Mouse (Mus musculus): ENCODE data around the gene Kpna7. TPM values are rescaled to one million over a fixed set of nuclear protein-coding genes. Genes with fewer than 3 reads are reported as not detected.

Kpna7 gene
- polyA plus RNA-seq, 1 experiment from 2014 or later: not detected

GRCm38 (mm10) chr5:144979110-144979509, 104.7 kb downstream of the Kpna7 start:
- H3K4me3 ChIP-seq: no peak overlapping the region
- no peak overlapping the region for H3K4me2 ChIP-seq
- H3K4me1 ChIP-seq (replicated peaks): no peaks in the 10 kb centered on the region
- WGBS: 90% methylated on average over 6 of the region's 6 CpGs
- H3K27me3 ChIP-seq: no peaks in the 10 kb centered on the region
- no peak for ATAC-seq (ENCODE audit: low FRiP score, low read depth)
- no peak overlapping the region for H3K27ac ChIP-seq (replicated peaks)
- no peaks in the 10 kb centered on the region for H3K9me3 ChIP-seq
- no peaks in the 10 kb centered on the region for H3K36me3 ChIP-seq
- no peak overlapping the region for H3K9ac ChIP-seq

GRCm38 (mm10) chr5:144978533-144979107, 105.2 kb downstream of the Kpna7 start:
- Histone ChIP-seq H3K9ac (no peak overlapping the region), H3K4me3 (no peak overlapping the region)

GRCm38 (mm10) chr5:144971266-144971665, 112.6 kb downstream of the Kpna7 start:
- Histone ChIP-seq H3K9ac (no peak overlapping the region), H3K4me1 (replicated peaks) (peaks cover 6% of the 10 kb centered on the region), H3K36me3 (no peaks in the 10 kb centered on the region), H3K4me3 (no peak overlapping the region), H3K4me2 (no peak overlapping the region), H3K27ac (replicated peaks) (no peak overlapping the region), H3K9me3 (no peaks in the 10 kb centered on the region), H3K27me3 (peaks cover 4% of the 10 kb centered on the region; the same call in 1 of the 2 replicates)
- WGBS: 87% methylated on average over 3 of the region's 3 CpGs
- no peak for ATAC-seq (ENCODE audit: low FRiP score, low read depth)

More at GRCm38 (mm10) chr5:144978533-144979107, 105.2 kb downstream of the Kpna7 start:
- Histone ChIP-seq H3K27ac (replicated peaks) (no peak overlapping the region), H3K4me2 (no peak overlapping the region), H3K9me3 (no peaks in the 10 kb centered on the region), H3K4me1 (replicated peaks) (no peaks in the 10 kb centered on the region), H3K27me3 (no peaks in the 10 kb centered on the region), H3K36me3 (no peaks in the 10 kb centered on the region)
- 72% methylated on average over 10 of the region's 10 CpGs for WGBS
- no peak for ATAC-seq (ENCODE audit: low FRiP score, low read depth)

DNA sequence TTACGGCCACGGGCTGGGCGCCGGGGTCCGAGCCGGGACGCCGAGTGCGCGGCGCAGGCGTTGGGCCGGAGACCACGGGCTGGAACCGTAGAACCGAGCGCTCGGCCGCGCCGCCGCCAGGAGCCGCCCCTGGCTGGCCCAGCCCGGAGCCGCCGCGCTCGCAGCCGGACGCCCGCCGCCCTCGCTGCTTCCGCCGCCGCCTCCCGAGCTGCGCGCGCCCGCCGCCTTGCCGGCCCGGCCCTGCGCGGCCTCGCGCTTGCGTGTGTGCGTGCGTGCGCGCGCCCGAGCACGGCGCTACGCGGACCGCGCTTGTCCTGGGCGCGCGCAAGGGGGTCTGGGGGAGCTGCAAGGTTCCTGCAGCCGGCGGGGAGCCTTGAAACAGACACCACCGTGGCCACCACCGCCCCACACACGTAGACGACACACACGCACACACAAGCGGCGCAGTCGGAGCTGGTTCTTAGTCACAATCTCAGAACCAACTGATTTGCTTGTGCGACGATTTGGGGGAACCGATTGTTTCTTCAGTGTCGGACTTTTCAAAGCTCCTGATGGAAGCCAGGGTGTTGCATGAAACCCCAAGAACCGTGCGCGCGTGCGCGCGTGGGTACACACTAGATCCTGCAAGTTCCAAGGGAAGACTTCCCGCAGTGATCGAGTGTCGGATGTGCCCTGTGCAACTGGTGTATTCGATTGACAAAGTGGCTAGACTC, 118.0 kb downstream of the Kpna7 start, which contains the start of gene Smurf1:
TSS of gene Smurf1 (minus strand) at position 209 of the 713 bp plus-strand sequence.
- no peaks in the 10 kb centered on the region for H3K36me3 ChIP-seq
- peaks cover 43% of the 10 kb centered on the region for H3K4me1 ChIP-seq (replicated peaks)
- H3K27me3 ChIP-seq: peaks cover 4% of the 10 kb centered on the region; the same call in 1 of the 2 replicates
- ATAC-seq (ENCODE audit: low FRiP score, low read depth): peak; percentile 72
- peak within 1 kb of the TSS; percentile 80 for H3K4me2 ChIP-seq
- peak within 1 kb of the TSS; percentile 98 for H3K4me3 ChIP-seq
- H3K27ac ChIP-seq (replicated peaks): peak within 1 kb of the TSS; percentile 91
- H3K9ac ChIP-seq: peak within 1 kb of the TSS; percentile 97
- H3K9me3 ChIP-seq: no peaks in the 10 kb centered on the region
- under 1% methylated on average over 54 of the region's 89 CpGs for WGBS

DNA sequence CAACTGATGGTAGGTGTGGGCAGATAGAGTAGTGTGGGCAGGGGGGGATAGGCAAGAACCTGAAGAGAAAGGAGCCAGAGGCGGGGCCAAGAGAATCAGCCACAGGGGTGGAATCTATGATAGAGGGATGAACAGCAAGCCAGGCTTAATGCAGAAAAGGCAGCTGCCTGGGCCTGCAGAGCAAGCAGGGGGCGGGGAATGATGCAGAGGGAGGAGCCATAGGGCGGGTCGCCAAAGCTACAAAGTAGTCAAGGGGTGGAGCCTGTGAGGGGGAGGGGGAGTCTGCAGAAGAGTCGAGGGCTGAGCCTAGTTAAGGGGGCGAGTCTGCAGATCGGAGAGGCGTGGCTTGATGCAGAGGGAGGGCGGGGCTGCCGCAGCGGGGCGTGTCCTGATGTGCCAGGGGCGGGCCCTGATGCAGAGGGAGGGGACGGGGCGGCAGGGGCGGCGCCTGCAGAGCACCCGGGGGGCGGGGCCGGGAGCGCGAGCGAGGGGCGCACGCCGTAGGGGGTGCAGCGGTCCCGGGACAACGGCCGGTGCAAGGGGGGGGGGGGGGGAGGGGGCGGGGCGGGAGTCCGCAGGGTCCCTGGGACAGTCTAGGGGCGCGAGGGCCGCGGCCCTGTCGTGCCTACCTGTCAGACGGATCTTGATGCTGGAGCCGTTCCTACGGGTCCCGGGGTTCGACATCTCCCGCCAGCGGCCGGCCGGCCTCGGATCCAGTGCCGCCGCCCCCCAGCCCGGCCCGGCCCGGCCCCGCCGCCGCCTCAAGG, 118.8 kb downstream of the Kpna7 start:
- Histone ChIP-seq H3K9ac (peak overlapping the region; percentile 97), H3K27me3 (peaks cover 4% of the 10 kb centered on the region; the same call in 1 of the 2 replicates), H3K4me1 (replicated peaks) (peaks cover 44% of the 10 kb centered on the region), H3K9me3 (no peaks in the 10 kb centered on the region), H3K4me3 (peak overlapping the region; percentile 98), H3K27ac (replicated peaks) (peak overlapping the region; percentile 91), H3K36me3 (no peaks in the 10 kb centered on the region), H3K4me2 (peak overlapping the region; percentile 80)
- peak; percentile 72 for ATAC-seq (ENCODE audit: low FRiP score, low read depth)
- WGBS: 1% methylated on average over 22 of the region's 56 CpGs

GRCm38 (mm10) chr5:144964465-144964864, 119.4 kb downstream of the Kpna7 start:
- Histone ChIP-seq H3K4me1 (replicated peaks) (peaks cover 46% of the 10 kb centered on the region), H3K9ac (no peak overlapping the region), H3K27ac (replicated peaks) (peak overlapping the region; percentile 91), H3K27me3 (peaks cover 4% of the 10 kb centered on the region; the same call in 1 of the 2 replicates), H3K4me2 (peak overlapping the region; percentile 80), H3K9me3 (no peaks in the 10 kb centered on the region), H3K36me3 (no peaks in the 10 kb centered on the region), H3K4me3 (peak overlapping the region; percentile 98)
- ATAC-seq (ENCODE audit: low FRiP score, low read depth): peak; percentile 67
- WGBS: 23% methylated on average over 8 of the region's 8 CpGs

GRCm38 (mm10) chr5:144963817-144964261, 120.0 kb downstream of the Kpna7 start:
- ATAC-seq (ENCODE audit: low FRiP score, low read depth): peak; percentile 16
- 8% methylated on average over 13 of the region's 13 CpGs for WGBS

DNA sequence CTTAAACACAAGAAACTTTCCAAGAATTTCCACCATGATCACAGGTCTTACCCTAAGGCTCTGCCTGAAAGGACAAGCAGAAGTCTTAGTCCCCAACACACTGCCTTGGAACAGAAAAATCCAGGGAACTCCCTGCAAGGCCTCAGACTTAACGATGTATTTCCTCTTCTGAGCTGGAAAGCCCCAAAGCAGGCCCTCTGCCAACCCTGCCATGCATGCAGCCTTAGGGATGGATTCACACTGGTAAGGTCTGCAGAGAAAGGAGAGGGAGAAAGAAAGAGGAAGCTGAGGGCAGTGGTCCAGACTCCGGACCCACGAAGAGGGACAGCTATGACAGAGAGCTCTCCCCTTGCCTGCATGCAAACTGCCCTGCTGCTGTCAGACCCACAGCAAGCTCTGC, 120.4 kb downstream of the Kpna7 start:
- WGBS: 43% methylated on average over 3 of the region's 3 CpGs
- H3K36me3 ChIP-seq: no peaks in the 10 kb centered on the region
- H3K27me3 ChIP-seq: peaks cover 4% of the 10 kb centered on the region; the same call in 1 of the 2 replicates
- peak overlapping the region; percentile 60 for H3K27ac ChIP-seq (replicated peaks)
- H3K9ac ChIP-seq: 0 out of 2 replicates have a peak overlapping the region, but pooled peaks have one; percentile 8
- H3K4me1 ChIP-seq (replicated peaks): peaks cover 52% of the 10 kb centered on the region
- peak overlapping the region; percentile 80 for H3K4me2 ChIP-seq
- no peaks in the 10 kb centered on the region for H3K9me3 ChIP-seq
- H3K4me3 ChIP-seq: peak overlapping the region; percentile 98
- ATAC-seq (ENCODE audit: low FRiP score, low read depth): peak; percentile 0; the same call in 1 of the 2 replicates

More at GRCm38 (mm10) chr5:144963817-144964261, 120.0 kb downstream of the Kpna7 start:
- Histone ChIP-seq H3K4me3 (peak overlapping the region; percentile 98), H3K4me1 (replicated peaks) (peaks cover 50% of the 10 kb centered on the region), H3K27ac (replicated peaks) (peak overlapping the region; percentile 60), H3K9me3 (no peaks in the 10 kb centered on the region), H3K27me3 (peaks cover 4% of the 10 kb centered on the region; the same call in 1 of the 2 replicates), H3K36me3 (no peaks in the 10 kb centered on the region), H3K4me2 (peak overlapping the region; percentile 80), H3K9ac (0 out of 2 replicates have a peak overlapping the region, but pooled peaks have one; percentile 8)

DNA sequence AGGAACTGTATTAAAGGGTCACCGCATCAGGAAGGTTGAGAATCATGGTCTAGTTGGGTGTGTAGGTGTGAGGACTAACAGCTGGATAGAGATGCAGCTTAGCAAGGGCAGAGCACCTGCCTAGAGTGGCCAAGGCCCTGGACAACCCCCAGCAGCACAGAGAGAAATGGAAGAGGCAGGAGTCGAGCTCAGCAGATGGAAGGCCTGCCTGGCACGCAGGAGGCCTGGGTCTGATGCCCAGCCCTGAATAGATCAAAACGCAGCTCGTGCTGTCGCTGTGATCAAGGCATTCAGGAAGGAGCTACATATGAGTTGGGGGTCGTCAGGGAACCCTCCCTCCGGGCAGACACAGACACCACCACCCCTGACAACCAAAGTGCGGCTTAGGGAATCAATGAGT, 125.6 kb downstream of the Kpna7 start:
- Histone ChIP-seq H3K27ac (replicated peaks) (no peak overlapping the region), H3K9ac (no peak overlapping the region), H3K27me3 (no peaks in the 10 kb centered on the region), H3K36me3 (no peaks in the 10 kb centered on the region), H3K9me3 (no peaks in the 10 kb centered on the region), H3K4me1 (replicated peaks) (peaks cover 52% of the 10 kb centered on the region), H3K4me2 (no peak overlapping the region), H3K4me3 (no peak overlapping the region)
- no peak for ATAC-seq (ENCODE audit: low FRiP score, low read depth)
- WGBS: 83% methylated on average over 9 of the region's 9 CpGs

- Histone ChIP-seq H3K9ac (no peak overlapping the region), H3K4me1 (replicated peaks) (peaks cover 48% of the 10 kb centered on the region), H3K9me3 (no peaks in the 10 kb centered on the region), H3K27ac (replicated peaks) (no peak overlapping the region), H3K36me3 (no peaks in the 10 kb centered on the region), H3K27me3 (no peaks in the 10 kb centered on the region), H3K4me3 (no peak overlapping the region), H3K4me2 (no peak overlapping the region)
- 90% methylated on average over 7 of the region's 7 CpGs for WGBS
- no peak for ATAC-seq (ENCODE audit: low FRiP score, low read depth)
Measured at GRCm38 (mm10) chr5:144954432-144954831, 129.4 kb downstream of the Kpna7 start.

- H3K4me1 ChIP-seq (replicated peaks): peaks cover 49% of the 10 kb centered on the region
- H3K4me3 ChIP-seq: no peak overlapping the region
- H3K36me3 ChIP-seq: no peaks in the 10 kb centered on the region
- no peaks in the 10 kb centered on the region for H3K27me3 ChIP-seq
- no peak overlapping the region for H3K4me2 ChIP-seq
- H3K27ac ChIP-seq (replicated peaks): no peak overlapping the region
- no peak overlapping the region for H3K9ac ChIP-seq
- no peak for ATAC-seq (ENCODE audit: low FRiP score, low read depth)
- no peaks in the 10 kb centered on the region for H3K9me3 ChIP-seq
- WGBS: 62% methylated on average over 2 of the region's 2 CpGs
Measured at GRCm38 (mm10) chr5:144952592-144952991, 131.2 kb downstream of the Kpna7 start.

Data from hindbrain, embryonic 15.5 days (tissue).